Comparison of ENCODE assay signal across 23 mouse cellular contexts in the genomic region with DNA sequence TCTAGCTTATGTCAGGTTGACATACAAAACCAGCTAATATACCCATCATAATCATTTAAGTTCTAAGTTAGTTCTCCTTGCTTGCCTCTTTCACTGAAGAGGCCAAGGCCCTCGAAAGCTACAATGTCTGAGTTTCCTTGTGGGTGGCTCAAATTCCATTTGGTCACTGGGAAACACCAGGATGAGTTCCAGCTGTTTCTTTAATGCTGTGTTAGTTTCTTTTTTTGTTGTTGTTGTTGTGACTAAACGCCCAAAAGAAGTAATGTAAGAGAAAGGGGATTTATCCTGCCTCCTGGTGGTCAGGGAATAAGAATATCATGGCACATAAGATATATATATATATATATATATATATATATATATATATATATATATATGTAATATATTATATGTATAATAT. TPM values are rescaled to one million over a fixed set of nuclear protein-coding genes. Genes with fewer than 3 reads are reported as not detected.
A peak's percentile ranks its signal among the peaks of the same experiment; 100 is the strongest.
DNase-seq lines count a peak whose midpoint lies in the region; ATAC-seq lines count a peak whose summit lies in the region.
"Had no signal": no experiment of that assay in that cellular context is flagged by ENCODE, and none has a peak within 500 bp of the region (broad histone marks: within the 10 kb centered on the region; RNA-seq: fewer than 3 reads in every experiment).

No protein-coding gene starts in this region.

- peaks cover 39% of the 10 kb centered on the region for H3K4me1 ChIP-seq in hindbrain, embryonic 13.5 days (replicated peaks)
- peaks cover 27% of the 10 kb centered on the region for H3K4me1 ChIP-seq in hindbrain, embryonic 14.5 days (replicated peaks; ENCODE audit: control insufficient read depth, insufficient read depth, low read length)
- peaks cover 32% of the 10 kb centered on the region for H3K4me1 ChIP-seq in midbrain, embryonic 15.5 days
- H3K4me1 ChIP-seq in midbrain, embryonic 11.5 days (ENCODE audit: control insufficient read depth, insufficient read depth, low read length), result peaks cover 7% of the 10 kb centered on the region; the same call in 1 of the 2 replicates
- H3K4me1 ChIP-seq: limb, embryonic 12.5 days; liver, embryonic 12.5 days had no signal

- ATAC-seq in hindbrain, embryonic 13.5 days (ENCODE audit: low FRiP score), result no peak
- no peak for ATAC-seq in hindbrain, embryonic 14.5 days (ENCODE audit: low FRiP score)
- no peak for ATAC-seq in midbrain, embryonic 15.5 days (replicated peaks)
- no peak for ATAC-seq in midbrain, embryonic 11.5 days (ENCODE audit: low FRiP score)
- no peak for ATAC-seq in granulocyte monocyte progenitor cell, adult 5-6 weeks (replicated peaks; ENCODE audit: poor library complexity, severe bottlenecking)
- ATAC-seq: liver, embryonic 12.5 days had no signal

- DNase-seq in hindbrain, embryonic 14.5 days (ENCODE audit: low spot score), result no peak
- peak; percentile 31 for DNase-seq in kidney, postnatal 10 days
- no peak for DNase-seq in kidney, adult 8-10 months
- DNase-seq in midbrain, embryonic 11.5 days (ENCODE audit: low spot score, missing footprints), result no peak
- DNase-seq in left cerebral cortex, adult 9 months (ENCODE audit: low spot score in 2 of 2), result no peak
- DNase-seq: adrenal gland, postnatal 25 days; cerebellum, adult 11-12 months; cerebellum, postnatal 14 days; gastrocnemius, postnatal 10 days; right cerebral cortex, adult 18-20 months; thymus, adult 18-20 months; thymus, postnatal 4 days had no signal

- H3K9me3 ChIP-seq in hindbrain, embryonic 13.5 days, result no peaks in the 10 kb centered on the region
- no peaks in the 10 kb centered on the region for H3K9me3 ChIP-seq in hindbrain, embryonic 14.5 days (ENCODE audit: control insufficient read depth, low read length)
- no peaks in the 10 kb centered on the region for H3K9me3 ChIP-seq in midbrain, embryonic 15.5 days
- no peaks in the 10 kb centered on the region for H3K9me3 ChIP-seq in midbrain, embryonic 11.5 days (ENCODE audit: control insufficient read depth, low read length)
- H3K9me3 ChIP-seq: embryonic facial prominence, embryonic 13.5 days; hindbrain, embryonic 15.5 days; limb, embryonic 12.5 days; liver, embryonic 12.5 days; midbrain, embryonic 10.5 days; neural tube, embryonic 13.5 days had no signal

- WGBS in hindbrain, embryonic 13.5 days, result 79% methylated on average over 2 of the region's 2 CpGs
- WGBS in hindbrain, embryonic 14.5 days, result 80% methylated on average over 2 of the region's 2 CpGs
- 66% methylated on average over 2 of the region's 2 CpGs for WGBS in midbrain, embryonic 15.5 days
- 76% methylated on average over 2 of the region's 2 CpGs for WGBS in midbrain, embryonic 11.5 days

- H3K4me3 ChIP-seq in hindbrain, embryonic 13.5 days, result no peak overlapping the region
- H3K4me3 ChIP-seq in hindbrain, embryonic 14.5 days (replicated peaks; ENCODE audit: low read length), result no peak overlapping the region
- no peak overlapping the region for H3K4me3 ChIP-seq in midbrain, embryonic 15.5 days
- H3K4me3 ChIP-seq in midbrain, embryonic 11.5 days (ENCODE audit: low read depth, low read length), result no peak overlapping the region
- H3K4me3 ChIP-seq: embryonic facial prominence, embryonic 13.5 days; hindbrain, embryonic 15.5 days; limb, embryonic 12.5 days; liver, embryonic 12.5 days; midbrain, embryonic 10.5 days; neural tube, embryonic 13.5 days had no signal

- H3K4me2 ChIP-seq in hindbrain, embryonic 13.5 days, result no peak overlapping the region
- H3K4me2 ChIP-seq in hindbrain, embryonic 14.5 days (replicated peaks), result no peak overlapping the region
- H3K4me2 ChIP-seq in midbrain, embryonic 15.5 days, result no peak overlapping the region
- H3K4me2 ChIP-seq in midbrain, embryonic 11.5 days, result no peak overlapping the region
- H3K4me2 ChIP-seq: embryonic facial prominence, embryonic 13.5 days; hindbrain, embryonic 15.5 days; limb, embryonic 12.5 days; liver, embryonic 12.5 days had no signal

- H3K36me3 ChIP-seq in hindbrain, embryonic 13.5 days, result no peaks in the 10 kb centered on the region
- no peaks in the 10 kb centered on the region for H3K36me3 ChIP-seq in hindbrain, embryonic 14.5 days (replicated peaks; ENCODE audit: control insufficient read depth, insufficient read depth)
- H3K36me3 ChIP-seq in midbrain, embryonic 15.5 days (replicated peaks), result no peaks in the 10 kb centered on the region
- no peaks in the 10 kb centered on the region for H3K36me3 ChIP-seq in midbrain, embryonic 11.5 days (ENCODE audit: control insufficient read depth, insufficient read depth, low read length)
- H3K36me3 ChIP-seq: embryonic facial prominence, embryonic 13.5 days; G1E; hindbrain, embryonic 15.5 days; limb, embryonic 12.5 days; liver, embryonic 12.5 days; midbrain, embryonic 10.5 days; neural tube, embryonic 13.5 days had no signal

- peak overlapping the region; percentile 23; the same call in 1 of the 2 replicates for H3K27ac ChIP-seq in hindbrain, embryonic 13.5 days
- H3K27ac ChIP-seq in hindbrain, embryonic 14.5 days, result no peak overlapping the region; the same call in 1 of the 2 replicates
- H3K27ac ChIP-seq in midbrain, embryonic 15.5 days, result peak overlapping the region; percentile 47
- H3K27ac ChIP-seq in midbrain, embryonic 11.5 days (ENCODE audit: low read depth, low read length), result no peak overlapping the region
- H3K27ac ChIP-seq: embryonic facial prominence, embryonic 13.5 days; limb, embryonic 12.5 days; liver, embryonic 12.5 days; macrophage had no signal

- H3K9ac ChIP-seq in hindbrain, embryonic 13.5 days, result no peak overlapping the region
- no peak overlapping the region for H3K9ac ChIP-seq in hindbrain, embryonic 14.5 days
- H3K9ac ChIP-seq in midbrain, embryonic 15.5 days, result no peak overlapping the region
- H3K9ac ChIP-seq in midbrain, embryonic 11.5 days (ENCODE audit: low read length), result no peak overlapping the region
- H3K9ac ChIP-seq: embryonic facial prominence, embryonic 13.5 days; hindbrain, embryonic 15.5 days; limb, embryonic 12.5 days; liver, embryonic 12.5 days had no signal

- H3K27me3 ChIP-seq in hindbrain, embryonic 13.5 days, result no peaks in the 10 kb centered on the region
- no peaks in the 10 kb centered on the region for H3K27me3 ChIP-seq in hindbrain, embryonic 14.5 days (ENCODE audit: control insufficient read depth, insufficient read depth, low read length)
- no peaks in the 10 kb centered on the region for H3K27me3 ChIP-seq in midbrain, embryonic 15.5 days (replicated peaks)
- H3K27me3 ChIP-seq in midbrain, embryonic 11.5 days (ENCODE audit: control insufficient read depth, insufficient read depth, low read length), result no peaks in the 10 kb centered on the region
- H3K27me3 ChIP-seq: embryonic facial prominence, embryonic 13.5 days; hindbrain, embryonic 15.5 days; limb, embryonic 12.5 days; liver, embryonic 12.5 days; neural tube, embryonic 13.5 days had no signal

RNA-seq across cellular contexts. Expression of a gene that starts 39.7 kb away (rescaled TPM):
- 142 and 149 TPM in 2 replicates for polyA plus RNA-seq in hindbrain, embryonic 13.5 days (2015; fragmentation: Nextera tagmentation; extraction: Ambion mirVana)
- 136 and 215 TPM in 2 replicates for polyA plus RNA-seq in hindbrain, embryonic 14.5 days (2014; fragmentation: Nextera tagmentation; extraction: Ambion mirVana)
- 113 and 125 TPM in 2 replicates for polyA plus RNA-seq in midbrain, embryonic 15.5 days (2015; fragmentation: Nextera tagmentation; extraction: Ambion mirVana)
- polyA plus RNA-seq in midbrain, embryonic 11.5 days (2014; fragmentation: Nextera tagmentation; extraction: Ambion mirVana), result 164 and 172 TPM in 2 replicates
- 525 and 847 TPM in 2 replicates for total RNA-seq in granulocyte monocyte progenitor cell, adult 5-6 weeks (2014; fragmentation: Nextera tagmentation)
- 296 and 372 TPM in 2 replicates for total RNA-seq in granulocyte monocyte progenitor cell, adult 5-6 weeks (2017)

Comparison
In these comparisons a context has a peak if more than half of its experiments do, and no peak if none do; other contexts are left out.
1. H3K27ac ChIP-seq: peak in hindbrain, embryonic 13.5 days (single experiment) and midbrain, embryonic 15.5 days (single experiment); none in hindbrain, embryonic 14.5 days (single experiment) and midbrain, embryonic 11.5 days (single experiment).